Mouse (Mus musculus) forebrain, embryonic 11.5 days (tissue): ENCODE measurements around the gene Rpl21. TPM values are rescaled to one million over a fixed set of nuclear protein-coding genes. Genes with fewer than 3 reads are reported as not detected.
"Not testable (repeated sequence)": the region's sequence is repeated elsewhere in the genome, so short reads cannot be mapped to it uniquely, and the experiment has no call there.

Experiments
- ATAC-seq: fragments of 200-750 bp; cut with Nextera tagmentation; replicated peaks from 2 replicates; pipeline ENCODE4 v1.8.0; 2017; ENCODE audit warnings: moderate TSS enrichment; ENCODE audit not compliant: low FRiP score
- DNase-seq: peaks from one replicate; pipeline ENCODE4 v3.0.0-alpha.2; 2017; ENCODE audit warnings: low spot score
- H3K27ac ChIP-seq: fragments of 300-500 bp; sonication (generic); 2 replicates; pipeline ENCODE4 v1.5.1; 2014; ENCODE audit warnings: low read depth, low read length
- H3K27me3 ChIP-seq: fragments of 300-500 bp; sonication (generic); 2 replicates; pipeline ENCODE4 v1.6.1; 2014; ENCODE audit warnings: mild to moderate bottlenecking, low read length, mixed read lengths; ENCODE audit not compliant: control insufficient read depth, insufficient read depth
- H3K36me3 ChIP-seq: fragments of 300-500 bp; sonication (generic); 2 replicates; pipeline ENCODE4 v1.6.1; 2014; ENCODE audit warnings: mild to moderate bottlenecking, low read length, moderate library complexity, mixed read lengths; ENCODE audit not compliant: control insufficient read depth, insufficient read depth
- H3K4me1 ChIP-seq: fragments of 300-500 bp; sonication (generic); replicated peaks from 2 replicates; pipeline ENCODE4 v1.6.1; 2014; ENCODE audit warnings: low read length, mixed read lengths; ENCODE audit not compliant: control insufficient read depth, insufficient read depth
- H3K4me2 ChIP-seq: fragments of 300-500 bp; sonication (generic); 2 replicates; pipeline ENCODE4 v1.6.1; 2014; ENCODE audit warnings: low read depth, mild to moderate bottlenecking, low read length, moderate library complexity, mixed read lengths; ENCODE audit not compliant: severe bottlenecking
- H3K4me3 ChIP-seq: fragments of 300-500 bp; sonication (generic); 2 replicates; pipeline ENCODE4 v1.5.1; 2014; ENCODE audit warnings: low read depth, low read length
- H3K9ac ChIP-seq: fragments of 300-500 bp; sonication (generic); 2 replicates; pipeline ENCODE4 v1.6.1; 2014; ENCODE audit warnings: low read length
- H3K9me3 ChIP-seq: fragments of 300-500 bp; sonication (generic); 2 replicates; pipeline ENCODE4 v1.6.1; 2016; ENCODE audit warnings: low read length, mixed read lengths; ENCODE audit not compliant: control insufficient read depth
- WGBS: fragments of 180-500 bp; shearing (Covaris S2); extraction: QIAGEN DNeasy Blood & Tissue Kit; methylation state at CpG from one replicate; pipeline ENCODE4 v1.1.7; 2014; 5-methylcytosine and 5-hydroxymethylcytosine counted together
- polyA plus RNA-seq: library from polyadenylated mRNA; unstranded; fragments of >200 nt; fragmentation: Nextera tagmentation; extraction: Ambion mirVana; gene quantifications from 2 replicates; pipeline ENCODE4 v1.2.1, GENCODE M21; 2014

Gene Rpl21
- polyA plus RNA-seq, 1 experiment from 2014 or later, result 469 TPM

DNA sequence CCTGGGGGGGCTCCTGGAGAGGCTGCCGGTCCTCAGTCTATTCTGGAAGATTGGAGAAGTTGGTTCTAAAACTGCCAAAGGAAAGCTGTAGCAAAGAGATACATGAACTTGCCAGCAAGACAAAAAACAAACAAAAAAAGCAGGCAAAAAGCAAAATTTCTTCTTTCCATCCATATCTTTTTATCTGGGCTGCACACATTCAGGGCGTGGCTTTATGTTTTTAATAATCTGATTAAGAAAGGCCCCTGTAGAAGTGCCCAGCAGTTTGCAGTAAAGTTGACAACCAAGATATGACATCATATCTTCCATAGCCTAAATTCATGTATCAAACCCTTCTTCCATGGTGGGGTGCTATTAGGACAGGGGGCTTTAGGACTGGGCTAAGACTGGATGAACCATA is 33.6 kb downstream of the Rpl21 start:
- Histone ChIP-seq H3K4me2 (no peak overlapping the region), H3K27ac (no peak overlapping the region), H3K4me1 (no peaks in the 10 kb centered on the region; the same call in 1 of the 2 replicates), H3K4me3 (no peak overlapping the region), H3K9ac (no peak overlapping the region), H3K27me3 (no peaks in the 10 kb centered on the region), H3K9me3 (no peaks in the 10 kb centered on the region), H3K36me3 (no peaks in the 10 kb centered on the region)
- WGBS, result 91% methylated on average over 2 of the region's 2 CpGs
- DNase-seq, result no peak
- ATAC-seq, result no peak

DNA sequence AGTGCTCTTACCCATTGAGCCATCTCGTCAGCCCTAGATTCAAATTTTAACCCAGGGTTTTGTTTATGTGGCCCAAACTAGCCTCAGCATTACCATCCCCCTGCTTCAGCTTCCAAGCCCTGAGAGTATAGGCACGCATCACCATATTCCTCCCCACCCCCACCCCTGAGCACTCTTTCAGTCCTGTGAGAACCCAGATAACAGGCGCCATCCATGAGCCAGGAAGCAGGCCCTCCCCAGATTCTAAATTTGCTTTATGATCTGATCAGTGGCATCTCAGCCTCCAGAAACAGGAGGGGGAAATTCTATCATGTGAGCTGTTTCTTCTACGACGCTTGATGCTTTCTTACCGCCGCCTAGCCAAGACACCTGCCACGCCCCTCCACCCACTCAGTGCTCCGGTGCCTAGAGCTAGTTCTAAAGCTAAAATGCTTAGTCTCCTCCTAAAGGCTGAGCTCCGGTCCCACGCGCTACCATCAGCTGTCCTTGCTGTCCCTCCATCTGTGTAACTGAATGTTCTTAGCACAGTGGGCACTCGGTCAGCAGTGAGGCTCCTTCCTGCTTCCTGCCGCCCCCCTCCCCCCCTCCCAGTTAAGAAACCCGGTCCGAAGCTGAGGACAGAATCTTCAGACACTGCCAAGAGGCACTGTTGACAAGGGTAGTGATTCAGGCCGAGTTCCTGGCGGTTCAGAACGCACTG is 34.7 kb downstream of the Rpl21 start:
- Histone ChIP-seq H3K27ac (no peak overlapping the region), H3K4me1 (no peaks in the 10 kb centered on the region; the same call in 1 of the 2 replicates), H3K4me3 (peak overlapping the region; percentile 5; the same call in 1 of the 2 replicates), H3K9ac (peak overlapping the region; percentile 23; the same call in 1 of the 2 replicates), H3K4me2 (peak overlapping the region; percentile 38), H3K27me3 (no peaks in the 10 kb centered on the region), H3K36me3 (no peaks in the 10 kb centered on the region), H3K9me3 (no peaks in the 10 kb centered on the region)
- WGBS, result 8% methylated on average over 19 of the region's 19 CpGs
- DNase-seq (peak; percentile 56), ATAC-seq (0 out of 2 replicates have a peak, but pooled peaks have one; percentile 36)

DNA sequence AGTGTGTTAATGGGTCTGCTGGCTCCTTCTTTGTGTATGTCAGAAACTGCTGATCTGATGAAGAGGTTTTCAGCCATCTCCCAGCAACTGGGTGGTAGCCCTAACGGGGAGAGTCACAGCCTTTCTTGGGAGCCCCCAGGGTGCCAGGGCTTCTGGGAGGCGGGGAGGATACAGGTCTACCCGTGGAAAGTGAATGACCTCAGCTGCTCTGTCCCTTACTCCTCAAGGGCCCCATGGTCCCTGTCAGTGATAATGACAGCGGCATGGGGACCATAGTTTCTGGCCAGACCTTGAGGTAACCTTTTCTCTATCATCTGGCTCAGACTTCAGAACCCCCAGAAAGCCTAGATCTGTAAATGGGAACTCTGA is 35.2 kb downstream of the Rpl21 start:
- H3K4me2 ChIP-seq, result peak overlapping the region; percentile 38; the same call in 1 of the 2 replicates

GRCm38 (mm10) chr5:146872981-146873631 is 40.4 kb downstream of the Rpl21 start:
- H3K9me3 ChIP-seq, result no peaks in the 10 kb centered on the region
- H3K36me3 ChIP-seq, result no peaks in the 10 kb centered on the region
- 91% methylated on average over 5 of the region's 5 CpGs for WGBS
- no peak overlapping the region for H3K4me2 ChIP-seq
- no peak overlapping the region for H3K9ac ChIP-seq
- no peak overlapping the region for H3K4me3 ChIP-seq
- H3K27ac ChIP-seq, result no peak overlapping the region
- no peak for DNase-seq
- ATAC-seq, result no peak
- no peaks in the 10 kb centered on the region for H3K27me3 ChIP-seq
- H3K4me1 ChIP-seq, result no peaks in the 10 kb centered on the region

More for the DNA sequence above, 35.2 kb downstream of the Rpl21 start:
- peak overlapping the region; percentile 23; the same call in 1 of the 2 replicates for H3K9ac ChIP-seq
- H3K27ac ChIP-seq, result no peak overlapping the region
- no peaks in the 10 kb centered on the region for H3K9me3 ChIP-seq
- no peaks in the 10 kb centered on the region; the same call in 1 of the 2 replicates for H3K4me1 ChIP-seq
- 10% methylated on average over 4 of the region's 4 CpGs for WGBS
- ATAC-seq (no peak), DNase-seq (no peak)
- no peaks in the 10 kb centered on the region for H3K36me3 ChIP-seq
- H3K4me3 ChIP-seq, result no peak overlapping the region
- H3K27me3 ChIP-seq, result no peaks in the 10 kb centered on the region

GRCm38 (mm10) chr5:146876024-146876423 is 43.3 kb downstream of the Rpl21 start:
- ATAC-seq, result no peak
- H3K9ac ChIP-seq, result no peak overlapping the region
- 82% methylated on average over 2 of the region's 2 CpGs for WGBS
- H3K27ac ChIP-seq, result no peak overlapping the region
- H3K9me3 ChIP-seq, result no peaks in the 10 kb centered on the region
- no peak overlapping the region for H3K4me2 ChIP-seq
- H3K27me3 ChIP-seq, result no peaks in the 10 kb centered on the region
- DNase-seq, result no peak
- no peak overlapping the region for H3K4me3 ChIP-seq
- no peaks in the 10 kb centered on the region for H3K36me3 ChIP-seq
- no peaks in the 10 kb centered on the region for H3K4me1 ChIP-seq

DNA sequence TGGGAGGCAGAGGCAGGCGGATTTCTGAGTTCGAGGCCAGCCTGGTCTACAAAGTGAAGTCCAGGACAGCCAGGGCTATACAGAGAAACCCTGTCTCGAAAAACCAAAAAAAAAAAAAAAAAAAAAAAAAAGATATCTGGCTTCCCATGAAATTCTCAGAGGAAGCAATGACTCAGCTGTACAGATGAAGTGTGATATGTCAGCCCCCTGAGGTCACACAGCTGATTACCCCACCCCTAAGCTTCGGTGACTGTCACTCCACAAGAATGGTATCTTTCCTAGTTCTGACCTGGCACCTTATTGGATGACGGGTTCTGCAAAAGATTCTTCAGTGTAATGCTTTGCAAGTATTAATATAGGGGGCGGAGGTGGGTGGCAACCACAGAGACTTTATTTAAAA is 45.2 kb downstream of the Rpl21 start:
- H3K9me3 ChIP-seq, ATAC-seq: not testable (repeated sequence)
- WGBS, result 88% methylated on average over 4 of the region's 6 CpGs

GRCm38 (mm10) chr5:146882261-146882660 is 49.6 kb downstream of the Rpl21 start:
- no peak for ATAC-seq
- H3K4me2 ChIP-seq, result no peak overlapping the region
- no peaks in the 10 kb centered on the region for H3K4me1 ChIP-seq
- H3K9me3 ChIP-seq, result no peaks in the 10 kb centered on the region
- H3K36me3 ChIP-seq, result no peaks in the 10 kb centered on the region
- 86% methylated on average over 6 of the region's 6 CpGs for WGBS
- no peak overlapping the region for H3K9ac ChIP-seq
- no peaks in the 10 kb centered on the region for H3K27me3 ChIP-seq
- H3K4me3 ChIP-seq, result no peak overlapping the region
- H3K27ac ChIP-seq, result no peak overlapping the region
- DNase-seq, result no peak

More for the DNA sequence above, 45.2 kb downstream of the Rpl21 start:
- H3K27ac ChIP-seq, H3K9ac ChIP-seq, H3K27me3 ChIP-seq, H3K4me2 ChIP-seq, H3K36me3 ChIP-seq, DNase-seq, H3K4me1 ChIP-seq, H3K4me3 ChIP-seq: not testable (repeated sequence)

DNA sequence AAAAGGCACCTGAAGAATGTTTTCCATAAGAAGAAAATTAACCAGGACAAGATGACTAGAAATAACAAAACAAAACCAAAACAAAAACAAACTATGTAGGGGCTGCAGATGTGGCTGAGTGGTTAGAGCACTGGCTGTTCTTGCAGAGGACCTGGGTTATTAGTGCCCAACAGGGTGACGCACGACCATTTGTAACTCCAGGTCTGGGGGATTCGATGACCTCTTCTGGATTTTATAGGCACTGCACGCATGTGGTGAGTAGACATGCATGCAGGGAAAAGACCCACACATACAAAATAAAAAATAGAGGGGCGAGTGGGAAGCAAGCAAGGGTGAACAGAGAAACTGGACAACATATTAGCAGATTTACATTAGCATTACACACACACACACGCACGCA is 50.4 kb downstream of the Rpl21 start:
- Histone ChIP-seq H3K36me3 (no peaks in the 10 kb centered on the region), H3K27ac (no peak overlapping the region), H3K4me2 (no peak overlapping the region), H3K4me1 (no peaks in the 10 kb centered on the region), H3K4me3 (no peak overlapping the region), H3K9me3 (no peaks in the 10 kb centered on the region), H3K27me3 (no peaks in the 10 kb centered on the region), H3K9ac (no peak overlapping the region)
- WGBS, result 75% methylated on average over 7 of the region's 7 CpGs
- no peak for DNase-seq
- ATAC-seq, result no peak
